Mouse (Mus musculus): ENCODE data around the gene Gemin2.
"Not testable (repeated sequence)": the region's sequence is repeated elsewhere in the genome, so short reads cannot be mapped to it uniquely, and the experiment has no call there.

Gemin2 gene

DNA sequence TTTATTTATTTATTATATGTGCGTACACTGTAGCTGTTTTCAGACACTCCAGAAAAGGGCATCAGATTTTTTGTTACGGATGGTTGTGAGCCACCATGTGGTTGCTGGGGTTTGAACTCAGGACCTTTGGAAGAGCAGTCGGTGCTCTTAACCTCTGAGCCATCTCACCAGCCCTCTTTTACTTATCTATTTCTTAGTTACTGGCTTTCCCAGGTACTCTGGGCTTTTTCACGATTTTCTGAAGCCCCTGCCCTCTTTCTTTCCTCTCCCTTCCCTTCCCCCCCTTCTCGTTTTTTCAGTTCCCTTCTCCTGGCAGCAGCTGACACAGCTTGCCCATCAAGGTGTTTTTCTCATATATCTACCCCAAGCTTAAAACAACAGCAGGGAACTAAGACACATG, 45.0 kb downstream of the Gemin2 start:
- not testable (repeated sequence) for DNase-seq (ENCODE audit: low spot score)

DNA sequence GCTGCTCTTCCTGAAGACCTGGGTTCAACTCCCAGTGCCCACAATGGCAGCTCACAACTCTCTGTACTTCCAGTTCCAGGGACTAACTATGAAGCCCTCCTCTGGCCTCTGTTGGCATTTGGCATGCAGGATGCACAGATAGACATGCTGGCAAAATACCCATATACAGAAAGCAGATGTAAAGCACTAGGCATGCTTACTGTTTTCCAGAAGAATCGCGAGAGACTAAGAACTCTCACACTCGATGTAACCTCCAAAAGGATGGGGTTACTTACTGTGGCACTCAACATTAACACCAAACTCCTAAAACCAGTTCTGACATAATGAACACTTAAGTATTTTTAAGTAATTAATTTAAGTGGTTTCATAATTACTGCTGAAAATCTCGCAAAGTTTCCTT, 47.1 kb downstream of the Gemin2 start:
- DNase-seq (ENCODE audit: low spot score) = no peak

- peak; percentile 90 for DNase-seq (ENCODE audit: low spot score)
Measured at GRCm38 (mm10) chr12:59060993-59061595, 47.9 kb downstream of the Gemin2 start, which contains the start of gene Trappc6b. Trappc6b (minus strand) TSS chr12:59061472.

GRCm38 (mm10) chr12:59064837-59065236, 51.6 kb downstream of the Gemin2 start:
- no peak for DNase-seq (ENCODE audit: low spot score)

DNA sequence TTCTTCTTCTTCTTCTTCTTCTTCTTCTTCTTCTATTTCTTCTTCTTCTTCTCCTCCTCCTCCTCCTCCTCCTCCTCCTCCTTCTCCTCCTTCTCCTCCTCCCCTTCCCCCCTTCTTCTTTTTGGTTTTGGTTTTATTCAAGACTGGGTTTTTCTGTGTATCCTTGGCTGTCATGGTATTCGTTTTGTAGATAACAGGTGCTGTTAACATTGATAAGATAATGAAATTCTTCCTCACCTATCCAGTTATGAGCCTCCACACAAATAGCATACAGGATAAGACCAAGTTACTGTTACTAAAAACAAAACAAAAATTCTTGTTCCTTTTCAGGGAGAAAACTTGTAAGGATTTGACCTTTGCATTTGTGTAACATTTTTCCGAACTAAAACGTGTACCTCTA, 52.6 kb downstream of the Gemin2 start:
- DNase-seq (ENCODE audit: low spot score) = no peak

- peak; percentile 98 for DNase-seq (ENCODE audit: low spot score)
Measured at GRCm38 (mm10) chr12:59066448-59067077, 53.4 kb downstream of the Gemin2 start, which contains the start of gene Pnn. Pnn (plus strand) TSS chr12:59066884.

DNA sequence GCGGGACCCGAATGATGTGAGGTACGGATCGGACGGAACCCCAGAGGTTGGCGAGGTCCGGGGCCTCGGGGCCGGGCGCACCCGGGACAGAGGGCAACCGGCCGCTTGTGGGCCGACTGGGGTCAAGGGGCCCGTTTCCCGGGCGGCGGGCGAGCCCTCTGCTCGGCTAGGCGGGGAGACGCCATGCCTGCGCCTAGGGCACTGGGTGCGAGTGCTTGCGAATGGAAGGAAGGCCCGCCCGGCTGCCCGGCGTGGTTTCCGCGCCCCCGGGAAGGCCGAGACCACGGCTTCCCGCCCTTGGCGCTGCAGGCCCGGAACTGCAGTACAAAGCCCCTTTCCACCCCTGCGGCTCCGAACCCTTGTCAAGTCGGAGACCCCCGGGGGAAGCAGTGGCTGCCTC, 53.9 kb downstream of the Gemin2 start:
- DNase-seq (ENCODE audit: low spot score) = peak; percentile 38

- no peak for DNase-seq (ENCODE audit: low spot score)
Measured at GRCm38 (mm10) chr12:59068791-59069190, 55.6 kb downstream of the Gemin2 start.

GRCm38 (mm10) chr12:59072286-59072685, 59.1 kb downstream of the Gemin2 start:
- no peak for DNase-seq (ENCODE audit: low spot score)

DNA sequence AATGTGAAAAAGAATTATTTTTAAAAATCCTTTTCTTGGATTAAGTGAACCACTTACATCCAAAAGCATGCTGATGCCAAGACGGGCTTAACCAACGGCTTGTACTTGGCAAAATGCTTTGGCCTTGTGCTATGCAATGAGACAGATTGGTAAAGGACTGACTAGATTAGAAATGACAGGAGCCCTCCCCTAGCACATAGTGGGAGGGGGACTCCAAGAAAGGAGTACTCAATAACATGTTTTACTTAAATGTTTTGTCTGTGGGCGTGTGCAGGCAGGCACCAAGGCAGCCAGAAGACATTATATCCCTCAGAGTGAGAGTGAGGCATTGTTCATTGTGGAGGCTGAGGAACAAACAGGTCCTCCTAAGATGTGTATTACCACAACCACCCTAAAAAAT, 60.9 kb downstream of the Gemin2 start:
- no peak for DNase-seq (ENCODE audit: low spot score)

DNA sequence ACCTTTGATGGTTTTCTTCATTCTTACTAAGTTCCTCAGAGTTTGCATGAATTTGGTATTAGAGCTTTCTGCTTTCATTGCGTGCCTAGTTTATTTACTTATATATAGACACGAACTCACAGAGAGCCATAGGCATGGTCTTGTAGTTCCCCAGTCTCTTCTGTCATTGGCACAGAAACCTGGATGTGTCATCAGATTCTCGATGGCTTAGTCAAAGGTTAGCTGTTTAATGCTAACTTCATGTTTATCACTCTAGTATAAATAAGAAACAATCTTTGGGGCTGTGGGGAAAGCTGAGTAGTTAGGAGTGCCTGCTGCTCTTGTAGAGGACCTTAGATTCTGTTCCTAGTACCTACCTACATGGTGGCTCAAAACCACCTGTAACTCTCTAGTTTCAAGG, 63.8 kb downstream of the Gemin2 start:
- no peak for DNase-seq (ENCODE audit: low spot score)

GRCm38 (mm10) chr12:59077883-59078282, 64.7 kb downstream of the Gemin2 start:
- no peak for DNase-seq (ENCODE audit: low spot score)
